17 mouse cellular contexts compared by ENCODE assay signal in the genomic region with DNA sequence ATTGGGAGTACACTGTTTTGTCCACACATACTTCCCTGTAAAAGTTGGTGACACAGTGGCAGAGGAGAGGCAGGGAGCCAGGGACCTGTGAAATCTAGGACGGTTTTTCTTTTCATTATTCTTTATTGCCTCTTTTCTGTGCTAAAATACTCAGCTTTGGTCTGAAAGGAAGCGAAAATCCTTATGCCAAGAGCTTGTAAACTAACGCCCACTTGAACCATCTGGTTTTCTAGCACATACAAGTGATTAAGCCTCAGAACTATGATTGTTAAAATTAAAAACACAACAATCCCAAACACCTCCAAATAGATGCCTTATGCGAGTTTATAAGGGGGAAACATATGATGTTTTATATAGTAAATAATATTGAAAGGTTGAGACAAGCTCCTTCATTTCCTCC.
DNase-seq lines count a peak whose midpoint lies in the region; ATAC-seq and TF ChIP-seq lines count a peak whose summit lies in the region.
"Had no signal": no experiment of that assay in that cellular context is flagged by ENCODE, and none has a peak within 500 bp of the region (broad histone marks: within the 10 kb centered on the region; RNA-seq: fewer than 3 reads in every experiment).

No protein-coding gene starts in this region.

- no peaks in the 10 kb centered on the region for H3K9me3 ChIP-seq in forebrain, postnatal 0 days (ENCODE audit: low read length)
- H3K9me3 ChIP-seq in forebrain, embryonic 15.5 days, result no peaks in the 10 kb centered on the region
- H3K9me3 ChIP-seq in megakaryocyte, embryonic 14.5 days, result peaks cover 36% of the 10 kb centered on the region
- H3K9me3 ChIP-seq in intestine, postnatal 0 days (ENCODE audit: control insufficient read depth), result no peaks in the 10 kb centered on the region
- H3K9me3 ChIP-seq: embryonic facial prominence, embryonic 13.5 days; kidney, embryonic 15.5 days had no signal

- no peaks in the 10 kb centered on the region for H3K27me3 ChIP-seq in forebrain, postnatal 0 days (ENCODE audit: insufficient read depth, low read length)
- H3K27me3 ChIP-seq in forebrain, embryonic 15.5 days, result 0 out of 2 replicates have a peak, but pooled peaks cover 3% of the 10 kb centered on the region
- H3K27me3 ChIP-seq in megakaryocyte, embryonic 14.5 days (replicated peaks), result no peaks in the 10 kb centered on the region
- no peaks in the 10 kb centered on the region for H3K27me3 ChIP-seq in intestine, postnatal 0 days (replicated peaks; ENCODE audit: control insufficient read depth, insufficient read depth, low read length)
- H3K27me3 ChIP-seq: embryonic facial prominence, embryonic 13.5 days; kidney, embryonic 15.5 days had no signal

- no peak overlapping the region for H3K27ac ChIP-seq in forebrain, postnatal 0 days (ENCODE audit: low read depth, low read length)
- H3K27ac ChIP-seq in forebrain, embryonic 15.5 days (replicated peaks), result no peak overlapping the region
- H3K27ac ChIP-seq in left cerebral cortex, adult 2 months, result no peak overlapping the region
- H3K27ac ChIP-seq in intestine, postnatal 0 days (ENCODE audit: low read depth, low read length), result no peak overlapping the region
- H3K27ac ChIP-seq: embryonic facial prominence, embryonic 13.5 days; heart, adult 2 months; kidney, embryonic 15.5 days had no signal

- no peak overlapping the region for H3K9ac ChIP-seq in forebrain, postnatal 0 days
- no peak overlapping the region for H3K9ac ChIP-seq in forebrain, embryonic 15.5 days (replicated peaks)
- H3K9ac ChIP-seq in intestine, postnatal 0 days (ENCODE audit: low read depth, low read length), result no peak overlapping the region
- H3K9ac ChIP-seq: embryonic facial prominence, embryonic 13.5 days; kidney, embryonic 15.5 days; liver, postnatal 0 days had no signal

- no peak overlapping the region for H3K4me3 ChIP-seq in forebrain, postnatal 0 days (ENCODE audit: low read depth, low read length)
- no peak overlapping the region for H3K4me3 ChIP-seq in forebrain, embryonic 15.5 days
- peak overlapping the region; percentile 3 for H3K4me3 ChIP-seq in megakaryocyte, embryonic 14.5 days (replicated peaks)
- no peak overlapping the region for H3K4me3 ChIP-seq in left cerebral cortex, adult 2 months
- no peak overlapping the region for H3K4me3 ChIP-seq in intestine, postnatal 0 days (ENCODE audit: low read depth, low read length)
- H3K4me3 ChIP-seq: embryonic facial prominence, embryonic 13.5 days; heart, adult 2 months; kidney, embryonic 15.5 days had no signal

- no peak for ATAC-seq in forebrain, postnatal 0 days
- ATAC-seq in forebrain, embryonic 15.5 days (replicated peaks), result no peak
- ATAC-seq in megakaryocyte, adult 5-6 weeks (ENCODE audit: poor library complexity, severe bottlenecking), result no peak
- no peak for ATAC-seq in intestine, postnatal 0 days
- ATAC-seq: inflammation-experienced regulatory T-cells, adult 6 months; liver, postnatal 0 days had no signal

- no peak for TF ChIP-seq CTCF in forebrain, postnatal 0 days (IDR thresholded peaks at IDR 0.05; ENCODE audit: low read depth)
- no peak for TF ChIP-seq CTCF in left cerebral cortex, adult 2 months (IDR thresholded peaks at IDR 0.05)
- TF ChIP-seq CTCF in intestine, postnatal 0 days (IDR thresholded peaks at IDR 0.05; ENCODE audit: low read depth), result no peak

- peak; percentile 49 for DNase-seq in forebrain, postnatal 0 days
- peak; percentile 11 to 13 for DNase-seq in left cerebral cortex, adult 2 months (ENCODE audit: extremely low spot score in 1 of 2, low spot score in 2 of 2)
- DNase-seq in right cerebral cortex, postnatal 25 days, result peak; percentile 14
- no peak for DNase-seq in ovary, adult 18-20 months (ENCODE audit: low spot score)
- DNase-seq: cerebellum, adult 8-10 months; heart, adult 2 months; liver; liver, postnatal 0 days; lung, postnatal 14 days; thymus, postnatal 4 days had no signal

- H3K4me1 ChIP-seq in forebrain, postnatal 0 days (ENCODE audit: insufficient read depth), result no peaks in the 10 kb centered on the region
- H3K4me1 ChIP-seq in forebrain, embryonic 15.5 days, result peaks cover 13% of the 10 kb centered on the region
- no peaks in the 10 kb centered on the region for H3K4me1 ChIP-seq in megakaryocyte, embryonic 14.5 days
- H3K4me1 ChIP-seq in intestine, postnatal 0 days (replicated peaks; ENCODE audit: control insufficient read depth, insufficient read depth, low read length), result no peaks in the 10 kb centered on the region
- H3K4me1 ChIP-seq: embryonic facial prominence, embryonic 13.5 days had no signal

- no peak overlapping the region for H3K4me2 ChIP-seq in forebrain, postnatal 0 days (ENCODE audit: low read depth)
- no peak overlapping the region for H3K4me2 ChIP-seq in forebrain, embryonic 15.5 days (replicated peaks)
- H3K4me2 ChIP-seq in intestine, postnatal 0 days (replicated peaks; ENCODE audit: low read depth), result no peak overlapping the region
- H3K4me2 ChIP-seq: embryonic facial prominence, embryonic 13.5 days; kidney, embryonic 15.5 days had no signal

- 40% methylated on average over 4 of the region's 4 CpGs for WGBS in forebrain, postnatal 0 days
- WGBS in forebrain, embryonic 15.5 days, result 58% methylated on average over 4 of the region's 4 CpGs
- WGBS in intestine, postnatal 0 days, result 76% methylated on average over 4 of the region's 4 CpGs

- intact Hi-C loops in left cerebral cortex, adult 2 months (cut with DNase I), result loop anchor here (1.0 to 10.0 kb wide), 3 partner anchors 52 to 800 kb away; no protein-coding TSS in a partner anchor

- H3K36me3 ChIP-seq in forebrain, postnatal 0 days (ENCODE audit: insufficient read depth), result no peaks in the 10 kb centered on the region
- H3K36me3 ChIP-seq in forebrain, embryonic 15.5 days, result no peaks in the 10 kb centered on the region
- no peaks in the 10 kb centered on the region for H3K36me3 ChIP-seq in megakaryocyte, embryonic 14.5 days (replicated peaks; ENCODE audit: low read length)
- no peaks in the 10 kb centered on the region for H3K36me3 ChIP-seq in intestine, postnatal 0 days (ENCODE audit: control insufficient read depth, insufficient read depth)
- H3K36me3 ChIP-seq: embryonic facial prominence, embryonic 13.5 days; kidney, embryonic 15.5 days had no signal
